Mouse (Mus musculus): ENCODE data around the gene Gadl1. TPM values are rescaled to one million over a fixed set of nuclear protein-coding genes. Genes with fewer than 3 reads are reported as not detected.

The Gadl1 gene
- polyA plus RNA-seq, 1 experiment from 2014 or later: 0.38 TPM

GRCm38 (mm10) chr9:115990661-115991060, 81.4 kb downstream of the Gadl1 start:
- no peaks in the 10 kb centered on the region for H3K9me3 ChIP-seq (replicated peaks)
- 72% methylated on average over 7 of the region's 7 CpGs for WGBS (ENCODE audit: insufficient replicate concordance)
- H3K4me3 ChIP-seq: no peak overlapping the region
- ATAC-seq: no peak
- H3K36me3 ChIP-seq: no peaks in the 10 kb centered on the region
- H3K4me2 ChIP-seq: no peak overlapping the region
- H3K27ac ChIP-seq: no peak overlapping the region
- H3K27me3 ChIP-seq (replicated peaks): no peaks in the 10 kb centered on the region
- H3K4me1 ChIP-seq: no peaks in the 10 kb centered on the region
- no peak overlapping the region for H3K9ac ChIP-seq

DNA sequence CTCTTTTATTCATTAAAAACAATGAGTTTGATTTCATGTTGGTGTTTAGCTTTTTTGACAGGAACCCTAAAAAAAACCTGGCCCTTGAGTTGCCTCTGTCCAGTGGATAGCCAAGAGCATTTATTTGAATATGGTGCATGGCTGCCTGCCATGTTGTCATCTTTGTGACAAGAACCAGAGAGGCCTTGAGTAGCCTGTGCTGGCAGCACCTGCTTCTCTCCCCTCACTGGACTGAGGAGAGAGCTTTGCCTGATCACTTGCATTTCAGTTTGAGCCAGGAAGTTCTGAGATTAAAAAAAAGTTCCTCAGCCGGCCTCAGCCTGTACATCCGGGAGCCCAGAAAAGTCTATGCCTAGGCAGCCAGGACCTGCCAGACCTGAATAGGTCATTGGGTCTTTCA, 85.5 kb downstream of the Gadl1 start:
- Histone ChIP-seq H3K27me3 (replicated peaks) (no peaks in the 10 kb centered on the region), H3K9me3 (replicated peaks) (no peaks in the 10 kb centered on the region), H3K36me3 (no peaks in the 10 kb centered on the region), H3K4me2 (no peak overlapping the region), H3K9ac (no peak overlapping the region), H3K4me1 (no peaks in the 10 kb centered on the region), H3K27ac (no peak overlapping the region), H3K4me3 (no peak overlapping the region)
- WGBS (ENCODE audit: insufficient replicate concordance): 82% methylated on average over 2 of the region's 2 CpGs
- ATAC-seq: no peak

GRCm38 (mm10) chr9:115995856-115996560, 86.8 kb downstream of the Gadl1 start:
- Histone ChIP-seq H3K4me1 (no peaks in the 10 kb centered on the region), H3K9ac (no peak overlapping the region)
- 84% methylated on average over 23 of the region's 23 CpGs for WGBS (ENCODE audit: insufficient replicate concordance)

GRCm38 (mm10) chr9:115998383-115998782, 89.1 kb downstream of the Gadl1 start:
- Histone ChIP-seq H3K27me3 (replicated peaks) (no peaks in the 10 kb centered on the region), H3K4me2 (no peak overlapping the region), H3K27ac (no peak overlapping the region), H3K4me1 (no peaks in the 10 kb centered on the region), H3K9me3 (replicated peaks) (no peaks in the 10 kb centered on the region), H3K36me3 (no peaks in the 10 kb centered on the region), H3K9ac (no peak overlapping the region), H3K4me3 (no peak overlapping the region)
- WGBS (ENCODE audit: insufficient replicate concordance): 62% methylated on average over 4 of the region's 4 CpGs
- ATAC-seq: no peak

More at GRCm38 (mm10) chr9:115995856-115996560, 86.8 kb downstream of the Gadl1 start:
- H3K36me3 ChIP-seq: no peaks in the 10 kb centered on the region
- no peak overlapping the region for H3K4me3 ChIP-seq
- H3K4me2 ChIP-seq: no peak overlapping the region
- no peak for ATAC-seq
- H3K27ac ChIP-seq: no peak overlapping the region
- no peaks in the 10 kb centered on the region for H3K27me3 ChIP-seq (replicated peaks)
- H3K9me3 ChIP-seq (replicated peaks): no peaks in the 10 kb centered on the region

DNA sequence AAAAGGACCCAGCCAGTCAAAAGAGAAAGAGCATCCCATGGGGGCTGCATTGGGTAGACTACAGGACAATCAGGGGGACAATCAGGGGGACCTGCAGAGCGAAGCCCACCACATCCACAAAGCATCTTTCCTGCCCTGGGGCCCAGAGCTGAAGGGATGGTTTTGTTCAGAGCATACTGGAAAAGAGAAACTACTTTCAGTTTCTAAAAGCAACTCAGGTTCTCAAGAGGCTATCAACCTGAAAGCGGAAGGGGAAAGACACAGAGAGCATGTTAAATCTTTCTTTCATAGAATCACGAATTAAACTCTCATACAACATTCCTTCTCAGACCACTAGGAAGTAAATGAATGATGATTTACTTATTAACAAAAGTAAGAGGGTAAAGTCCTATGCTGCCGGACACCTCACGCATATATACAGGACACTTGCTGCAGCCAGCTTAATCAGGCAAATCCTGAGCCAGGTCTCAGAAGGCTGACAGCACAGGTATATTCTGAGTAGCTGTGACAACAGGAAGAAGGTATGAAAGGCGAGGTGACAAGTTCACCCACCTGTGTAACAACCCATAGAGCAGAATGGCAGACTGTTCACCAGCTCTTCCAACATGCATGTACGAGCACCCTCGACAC, 90.2 kb downstream of the Gadl1 start:
- no peak overlapping the region for H3K4me2 ChIP-seq
- H3K9me3 ChIP-seq (replicated peaks): no peaks in the 10 kb centered on the region
- no peaks in the 10 kb centered on the region for H3K36me3 ChIP-seq
- H3K4me3 ChIP-seq: no peak overlapping the region
- H3K9ac ChIP-seq: no peak overlapping the region
- H3K27me3 ChIP-seq (replicated peaks): no peaks in the 10 kb centered on the region
- H3K4me1 ChIP-seq: no peaks in the 10 kb centered on the region
- ATAC-seq: no peak
- WGBS (ENCODE audit: insufficient replicate concordance): 62% methylated on average over 8 of the region's 8 CpGs
- H3K27ac ChIP-seq: no peak overlapping the region

- ATAC-seq: no peak
- no peaks in the 10 kb centered on the region for H3K36me3 ChIP-seq
- no peaks in the 10 kb centered on the region for H3K4me1 ChIP-seq
- no peaks in the 10 kb centered on the region for H3K27me3 ChIP-seq (replicated peaks)
- no peak overlapping the region for H3K9ac ChIP-seq
- WGBS (ENCODE audit: insufficient replicate concordance): 65% methylated on average over 4 of the region's 4 CpGs
- no peak overlapping the region for H3K4me2 ChIP-seq
- H3K27ac ChIP-seq: no peak overlapping the region
- peaks cover 7% of the 10 kb centered on the region; the same call in 1 of the 2 replicates for H3K9me3 ChIP-seq (replicated peaks)
- H3K4me3 ChIP-seq: no peak overlapping the region
Measured at GRCm38 (mm10) chr9:116013911-116014310, 104.7 kb downstream of the Gadl1 start.

GRCm38 (mm10) chr9:116016221-116016620, 107.0 kb downstream of the Gadl1 start:
- Histone ChIP-seq H3K4me2 (no peak overlapping the region), H3K4me3 (no peak overlapping the region), H3K4me1 (no peaks in the 10 kb centered on the region), H3K27me3 (replicated peaks) (no peaks in the 10 kb centered on the region), H3K27ac (no peak overlapping the region), H3K9me3 (replicated peaks) (peaks cover 7% of the 10 kb centered on the region; the same call in 1 of the 2 replicates), H3K9ac (no peak overlapping the region), H3K36me3 (no peaks in the 10 kb centered on the region)
- 75% methylated on average over 9 of the region's 9 CpGs for WGBS (ENCODE audit: insufficient replicate concordance)
- no peak for ATAC-seq

GRCm38 (mm10) chr9:116017091-116017490, 107.8 kb downstream of the Gadl1 start:
- no peaks in the 10 kb centered on the region for H3K36me3 ChIP-seq
- no peak for ATAC-seq
- no peak overlapping the region for H3K4me3 ChIP-seq
- H3K4me1 ChIP-seq: no peaks in the 10 kb centered on the region
- H3K9ac ChIP-seq: no peak overlapping the region
- no peaks in the 10 kb centered on the region for H3K27me3 ChIP-seq (replicated peaks)
- H3K4me2 ChIP-seq: no peak overlapping the region
- WGBS (ENCODE audit: insufficient replicate concordance): 71% methylated on average over 3 of the region's 3 CpGs
- H3K9me3 ChIP-seq (replicated peaks): peaks cover 7% of the 10 kb centered on the region; the same call in 1 of the 2 replicates
- no peak overlapping the region for H3K27ac ChIP-seq

DNA sequence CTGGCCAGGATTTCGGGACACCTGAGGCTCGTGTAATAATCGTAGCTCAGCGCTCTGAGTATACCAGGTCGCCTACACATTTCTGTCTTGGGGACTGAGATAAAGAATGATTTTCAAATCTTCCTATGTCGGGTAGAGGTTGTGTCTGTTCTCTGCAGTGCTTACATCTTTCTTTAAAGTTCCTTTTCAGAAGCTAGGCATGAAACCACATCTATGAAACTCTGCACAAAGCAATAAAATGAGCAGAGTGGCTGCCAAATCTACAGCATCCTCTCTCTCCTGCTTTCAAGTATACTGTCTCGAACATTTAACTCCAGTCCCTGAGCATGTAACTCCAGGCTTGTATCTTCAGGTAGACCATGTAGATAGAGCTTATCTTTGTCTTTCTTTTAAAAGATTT, 109.3 kb downstream of the Gadl1 start:
- Histone ChIP-seq H3K4me1 (no peaks in the 10 kb centered on the region), H3K4me2 (no peak overlapping the region), H3K9ac (no peak overlapping the region), H3K27ac (no peak overlapping the region), H3K9me3 (replicated peaks) (0 out of 2 replicates have a peak, but pooled peaks cover 2% of the 10 kb centered on the region), H3K27me3 (replicated peaks) (no peaks in the 10 kb centered on the region), H3K36me3 (no peaks in the 10 kb centered on the region), H3K4me3 (no peak overlapping the region)
- WGBS (ENCODE audit: insufficient replicate concordance): 66% methylated on average over 7 of the region's 7 CpGs
- ATAC-seq: no peak

- ATAC-seq: no peak
- Histone ChIP-seq H3K27ac (no peak overlapping the region), H3K4me2 (no peak overlapping the region), H3K27me3 (replicated peaks) (no peaks in the 10 kb centered on the region), H3K9ac (no peak overlapping the region), H3K4me3 (no peak overlapping the region), H3K36me3 (no peaks in the 10 kb centered on the region), H3K4me1 (no peaks in the 10 kb centered on the region), H3K9me3 (replicated peaks) (0 out of 2 replicates have a peak, but pooled peaks cover 2% of the 10 kb centered on the region)
- WGBS (ENCODE audit: insufficient replicate concordance): 46% methylated on average over 6 of the region's 6 CpGs
Measured at GRCm38 (mm10) chr9:116025371-116025770, 116.1 kb downstream of the Gadl1 start.

DNA sequence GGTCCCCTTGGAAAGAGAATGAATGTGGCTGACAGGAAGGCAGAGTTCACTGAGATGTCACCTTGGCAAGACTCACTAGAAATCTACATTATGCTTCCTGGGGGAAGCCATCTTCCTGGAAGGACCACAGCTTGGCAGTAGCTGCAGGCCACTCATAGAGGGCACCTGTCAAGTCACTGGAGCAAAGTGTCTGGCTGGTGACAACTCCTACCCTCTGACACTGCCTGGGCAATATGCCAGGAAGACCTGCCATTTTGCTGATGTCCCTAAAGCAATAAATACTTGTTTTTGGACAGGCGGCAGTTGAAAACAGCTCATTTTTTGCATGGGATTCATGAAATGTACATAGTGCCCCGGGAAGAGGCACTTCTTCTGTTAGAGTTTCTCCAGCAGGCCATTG, 119.8 kb downstream of the Gadl1 start:
- Histone ChIP-seq H3K4me3 (no peak overlapping the region), H3K27ac (no peak overlapping the region), H3K9me3 (replicated peaks) (no peaks in the 10 kb centered on the region), H3K27me3 (replicated peaks) (no peaks in the 10 kb centered on the region), H3K4me2 (no peak overlapping the region), H3K4me1 (no peaks in the 10 kb centered on the region), H3K9ac (no peak overlapping the region), H3K36me3 (no peaks in the 10 kb centered on the region)
- 85% methylated on average over 2 of the region's 2 CpGs for WGBS (ENCODE audit: insufficient replicate concordance)
- ATAC-seq: no peak

DNA sequence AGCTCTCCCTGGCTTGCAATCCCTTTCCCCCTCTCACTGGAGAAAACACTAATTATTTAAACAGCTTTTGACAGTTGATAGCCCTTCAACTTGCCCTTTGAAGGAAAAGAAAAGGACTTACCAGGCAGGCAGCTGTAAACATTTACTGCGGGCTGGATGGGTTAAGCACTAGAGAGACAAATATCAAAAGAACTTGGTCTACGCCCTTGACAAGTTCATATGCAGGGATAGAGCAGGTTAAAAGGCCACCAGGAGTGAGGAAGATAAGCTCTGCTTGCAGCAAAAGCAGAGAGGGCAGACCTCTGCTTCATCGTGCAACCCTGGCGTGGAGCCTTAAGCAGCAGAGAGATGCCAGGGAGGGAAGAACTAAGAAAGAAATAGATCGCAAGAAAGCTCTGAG, 123.5 kb downstream of the Gadl1 start:
- no peak overlapping the region for H3K4me3 ChIP-seq
- H3K9ac ChIP-seq: no peak overlapping the region
- H3K4me2 ChIP-seq: no peak overlapping the region
- H3K9me3 ChIP-seq (replicated peaks): no peaks in the 10 kb centered on the region
- no peaks in the 10 kb centered on the region for H3K4me1 ChIP-seq
- no peaks in the 10 kb centered on the region for H3K27me3 ChIP-seq (replicated peaks)
- 63% methylated on average over 5 of the region's 5 CpGs for WGBS (ENCODE audit: insufficient replicate concordance)
- ATAC-seq: no peak
- H3K36me3 ChIP-seq: no peaks in the 10 kb centered on the region
- H3K27ac ChIP-seq: no peak overlapping the region

All from liver, embryonic 12.5 days (tissue).